Mouse (Mus musculus) heart, embryonic 16.5 days (tissue): ENCODE data around the gene Cic. TPM values are rescaled to one million over a fixed set of nuclear protein-coding genes. Genes with fewer than 3 reads are reported as not detected.

Experiments used
- ATAC-seq: fragments of 200-750 bp; cut with Nextera tagmentation; replicated peaks from 2 replicates; pipeline ENCODE4 v1.8.0; 2017; ENCODE audit warnings: moderate number of reproducible peaks; ENCODE audit not compliant: insufficient read depth, low FRiP score; ENCODE audit errors: extremely low read depth
- H3K27ac ChIP-seq: fragments of 300-500 bp; sonication (generic); 2 replicates; pipeline ENCODE4 v1.5.1; 2014; ENCODE audit warnings: mild to moderate bottlenecking, low read length, control low read depth, moderate library complexity
- H3K27me3 ChIP-seq: fragments of 300-500 bp; sonication (generic); 2 replicates; pipeline ENCODE4 v1.6.1; 2014; ENCODE audit warnings: low read length, mixed read lengths; ENCODE audit not compliant: control insufficient read depth, insufficient read depth
- H3K36me3 ChIP-seq: fragments of 300-500 bp; sonication (generic); 2 replicates; pipeline ENCODE4 v1.6.1; 2014; ENCODE audit not compliant: control insufficient read depth, insufficient read depth
- H3K4me1 ChIP-seq: fragments of 300-500 bp; sonication (generic); 2 replicates; pipeline ENCODE4 v1.6.1; 2014; ENCODE audit warnings: low read length, mixed read lengths; ENCODE audit not compliant: control insufficient read depth, insufficient read depth
- H3K4me2 ChIP-seq: fragments of 300-500 bp; sonication (generic); 2 replicates; pipeline ENCODE4 v1.6.1; 2014; ENCODE audit warnings: low read depth, mild to moderate bottlenecking, control low read depth, low read length
- H3K4me3 ChIP-seq: fragments of 300-500 bp; sonication (generic); 2 replicates; pipeline ENCODE4 v1.5.1; 2014; ENCODE audit warnings: mild to moderate bottlenecking, control low read depth, low read length
- H3K9ac ChIP-seq: fragments of 300-500 bp; sonication (generic); 2 replicates; pipeline ENCODE4 v1.6.1; 2014; ENCODE audit warnings: low read length, control low read depth
- H3K9me3 ChIP-seq: fragments of 300-500 bp; sonication (generic); replicated peaks from 2 replicates; pipeline ENCODE4 v1.6.1; 2016; ENCODE audit warnings: low read length; ENCODE audit not compliant: control insufficient read depth
- WGBS: fragments of 180-500 bp; shearing (Covaris S2); extraction: QIAGEN DNeasy Blood & Tissue Kit; methylation state at CpG from one replicate; pipeline ENCODE4 v1.1.7; 2014; 5-methylcytosine and 5-hydroxymethylcytosine counted together
- polyA plus RNA-seq: library from polyadenylated mRNA; unstranded; fragments of >200 nt; fragmentation: Nextera tagmentation; extraction: Ambion mirVana; gene quantifications from 2 replicates; pipeline ENCODE4 v1.2.1, GENCODE M21; 2015

Cic gene
- polyA plus RNA-seq, 1 experiment from 2014 or later: 24.7 TPM

GRCm38 (mm10) chr7:25240631-25241030 lies 26.9 kb upstream of the Cic start:
- H3K36me3 ChIP-seq: peaks cover 24% of the 10 kb centered on the region
- no peak for ATAC-seq
- no peaks in the 10 kb centered on the region for H3K27me3 ChIP-seq
- H3K9ac ChIP-seq: no peak overlapping the region
- whole genome bisulfite sequencing: 58% methylated on average over 7 of the region's 7 CpGs
- no peaks in the 10 kb centered on the region for H3K9me3 ChIP-seq
- H3K4me1 ChIP-seq: peaks cover 33% of the 10 kb centered on the region
- no peak overlapping the region for H3K4me3 ChIP-seq
- H3K4me2 ChIP-seq: no peak overlapping the region
- no peak overlapping the region; the same call in 1 of the 2 replicates for H3K27ac ChIP-seq

GRCm38 (mm10) chr7:25241062-25241461 lies 26.4 kb upstream of the Cic start:
- Histone ChIP-seq H3K4me3 (no peak overlapping the region), H3K4me2 (no peak overlapping the region), H3K4me1 (peaks cover 33% of the 10 kb centered on the region), H3K27me3 (no peaks in the 10 kb centered on the region), H3K27ac (peak overlapping the region; percentile 39; the same call in 1 of the 2 replicates), H3K9ac (no peak overlapping the region), H3K36me3 (peaks cover 24% of the 10 kb centered on the region), H3K9me3 (no peaks in the 10 kb centered on the region)
- ATAC-seq: no peak
- 10% methylated on average over 2 of the region's 2 CpGs for WGBS

GRCm38 (mm10) chr7:25243361-25243760 lies 24.1 kb upstream of the Cic start:
- Histone ChIP-seq H3K4me2 (no peak overlapping the region), H3K9ac (no peak overlapping the region), H3K9me3 (no peaks in the 10 kb centered on the region), H3K36me3 (peaks cover 24% of the 10 kb centered on the region), H3K4me1 (peaks cover 46% of the 10 kb centered on the region), H3K27me3 (no peaks in the 10 kb centered on the region), H3K4me3 (no peak overlapping the region), H3K27ac (no peak overlapping the region)
- WGBS: 87% methylated on average over 4 of the region's 4 CpGs
- ATAC-seq: no peak

- Histone ChIP-seq H3K9ac (no peak overlapping the region), H3K36me3 (peaks cover 24% of the 10 kb centered on the region), H3K4me2 (no peak overlapping the region), H3K4me3 (no peak overlapping the region), H3K27me3 (no peaks in the 10 kb centered on the region), H3K27ac (no peak overlapping the region), H3K9me3 (no peaks in the 10 kb centered on the region), H3K4me1 (peaks cover 38% of the 10 kb centered on the region)
- 83% methylated on average over 30 of the region's 30 CpGs for WGBS
- no peak for ATAC-seq
Observed at GRCm38 (mm10) chr7:25244562-25245369, 22.7 kb upstream of the Cic start.

DNA sequence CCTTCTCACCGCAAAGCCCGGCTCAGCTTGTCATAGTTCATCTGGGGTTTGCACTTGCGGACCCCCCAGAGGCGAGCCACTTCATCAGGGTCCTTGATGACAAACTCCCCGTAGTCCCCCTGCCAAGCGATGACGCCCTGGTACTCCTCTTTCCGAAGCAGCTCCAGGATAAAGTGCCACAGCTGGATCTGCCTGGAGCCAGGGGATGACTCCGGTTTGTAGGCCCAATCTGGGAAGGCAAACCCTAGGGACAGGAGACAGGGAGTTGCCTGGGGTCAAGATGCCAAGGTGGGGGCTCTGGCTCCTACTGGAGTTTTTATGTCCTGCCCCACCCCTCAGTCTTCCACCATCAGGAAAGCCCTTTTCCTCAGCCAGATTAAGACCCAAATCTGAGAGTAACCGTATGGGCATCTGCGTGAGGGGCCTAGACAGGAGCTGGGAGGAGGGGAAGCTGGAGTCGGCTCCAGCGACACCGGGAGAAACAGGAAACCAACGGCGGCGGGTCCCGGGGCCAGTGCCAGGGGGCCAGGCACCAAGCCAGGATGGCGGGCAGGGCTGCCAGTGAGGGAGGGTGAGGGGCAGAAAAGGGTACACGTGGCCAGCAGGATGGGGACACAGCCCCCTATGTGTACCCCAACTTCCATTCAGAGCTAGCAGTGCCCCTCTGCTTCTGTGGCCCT lies 21.3 kb upstream of the Cic start:
- peaks cover 24% of the 10 kb centered on the region for H3K36me3 ChIP-seq
- H3K27ac ChIP-seq: peak overlapping the region; percentile 99
- peak overlapping the region; percentile 99 for H3K9ac ChIP-seq
- H3K4me2 ChIP-seq: peak overlapping the region; percentile 98
- WGBS: 32% methylated on average over 20 of the region's 20 CpGs
- H3K4me3 ChIP-seq: peak overlapping the region; percentile 100
- ATAC-seq: no peak
- peaks cover 34% of the 10 kb centered on the region for H3K4me1 ChIP-seq
- no peaks in the 10 kb centered on the region for H3K27me3 ChIP-seq
- H3K9me3 ChIP-seq: no peaks in the 10 kb centered on the region

GRCm38 (mm10) chr7:25246759-25247137 lies 20.8 kb upstream of the Cic start:
- H3K27ac ChIP-seq: peak overlapping the region; percentile 99
- peak overlapping the region; percentile 98 for H3K4me2 ChIP-seq
- no peaks in the 10 kb centered on the region for H3K27me3 ChIP-seq
- peaks cover 35% of the 10 kb centered on the region for H3K4me1 ChIP-seq
- H3K9me3 ChIP-seq: no peaks in the 10 kb centered on the region
- 16% methylated on average over 4 of the region's 4 CpGs for WGBS
- peaks cover 24% of the 10 kb centered on the region for H3K36me3 ChIP-seq
- peak overlapping the region; percentile 99 for H3K9ac ChIP-seq
- peak overlapping the region; percentile 100 for H3K4me3 ChIP-seq
- ATAC-seq: no peak

DNA sequence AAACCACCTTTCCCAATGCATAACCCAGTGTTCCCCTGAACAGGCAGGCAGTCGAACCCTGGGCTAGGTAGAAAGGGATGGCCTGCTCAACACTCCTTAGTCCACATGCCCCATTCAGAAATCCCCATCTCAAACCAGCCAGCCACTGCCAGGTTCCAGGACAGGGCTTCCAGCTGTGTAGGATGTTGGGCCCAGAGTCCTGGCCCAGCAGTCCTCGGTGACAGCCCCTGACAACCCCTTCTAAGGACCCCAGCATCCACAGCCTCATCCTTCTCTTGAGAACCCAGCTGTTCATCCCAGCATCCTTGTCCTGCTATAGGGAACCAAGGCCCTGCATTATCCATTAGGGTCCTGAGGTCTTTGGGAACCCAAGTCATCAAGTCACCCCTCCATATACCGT lies 20.0 kb upstream of the Cic start:
- peak overlapping the region; percentile 99 for H3K27ac ChIP-seq
- WGBS: 7% methylated on average over 3 of the region's 3 CpGs
- H3K36me3 ChIP-seq: peaks cover 24% of the 10 kb centered on the region
- no peak for ATAC-seq
- peaks cover 41% of the 10 kb centered on the region for H3K4me1 ChIP-seq
- H3K4me3 ChIP-seq: peak overlapping the region; percentile 100
- H3K9me3 ChIP-seq: no peaks in the 10 kb centered on the region
- peak overlapping the region; percentile 98 for H3K4me2 ChIP-seq
- no peaks in the 10 kb centered on the region for H3K27me3 ChIP-seq
- peak overlapping the region; percentile 99 for H3K9ac ChIP-seq

DNA sequence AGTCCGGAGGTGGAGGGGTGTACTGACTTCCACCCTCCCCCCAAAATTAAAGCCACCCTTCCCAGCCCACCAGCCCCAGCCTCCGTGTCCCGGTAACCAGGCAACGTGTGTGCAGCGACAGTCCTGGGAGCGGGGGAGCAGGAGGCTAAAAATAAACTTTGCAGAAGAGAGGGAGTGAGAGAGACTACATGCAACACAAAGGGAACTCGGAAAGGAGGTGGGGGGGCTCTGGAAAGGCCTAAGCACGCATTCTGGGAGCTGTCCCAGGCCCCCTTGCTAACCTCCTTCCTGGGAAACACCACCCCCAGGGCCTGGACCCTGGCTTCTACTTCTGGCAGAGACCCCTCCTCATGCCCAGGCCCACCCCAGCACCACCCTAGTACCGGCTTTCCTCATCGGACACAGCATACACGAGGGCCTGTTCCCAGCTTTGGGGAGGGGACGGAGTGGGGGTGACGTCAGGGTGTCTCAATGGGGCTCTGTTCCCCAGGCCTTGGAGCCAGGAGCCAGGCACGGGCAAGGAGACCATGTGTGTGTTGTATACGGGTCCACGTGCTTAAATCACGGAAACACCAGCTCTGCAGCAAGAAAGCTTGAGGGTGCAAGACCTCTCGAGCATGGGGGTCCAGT lies 19.4 kb upstream of the Cic start:
- Histone ChIP-seq H3K27ac (peak overlapping the region; percentile 99), H3K9me3 (no peaks in the 10 kb centered on the region), H3K4me1 (peaks cover 41% of the 10 kb centered on the region), H3K27me3 (no peaks in the 10 kb centered on the region), H3K36me3 (peaks cover 18% of the 10 kb centered on the region), H3K4me3 (peak overlapping the region; percentile 100), H3K4me2 (peak overlapping the region; percentile 98), H3K9ac (peak overlapping the region; percentile 99)
- WGBS: under 1% methylated on average over 18 of the region's 18 CpGs
- ATAC-seq: peak; percentile 7
